Mouse (Mus musculus) heart, embryonic 13.5 days (tissue): ENCODE data around the gene A930002H24Rik. TPM values are rescaled to one million over a fixed set of nuclear protein-coding genes. Genes with fewer than 3 reads are reported as not detected.

Experiments
- ATAC-seq: fragments of 200-750 bp; cut with Nextera tagmentation; 2 replicates; pipeline ENCODE4 v1.8.0; 2017; ENCODE audit warnings: moderate TSS enrichment; ENCODE audit not compliant: insufficient number of reproducible peaks, low FRiP score, low TSS enrichment; ENCODE audit errors: extremely low read depth
- H3K27ac ChIP-seq: fragments of 300-500 bp; sonication (generic); replicated peaks from 2 replicates; pipeline ENCODE4 v1.5.1; 2015; ENCODE audit warnings: moderate library complexity, mild to moderate bottlenecking, inconsistent platforms
- H3K27me3 ChIP-seq: fragments of 300-500 bp; sonication (generic); replicated peaks from 2 replicates; pipeline ENCODE4 v1.6.1; 2015; ENCODE audit warnings: mild to moderate bottlenecking, inconsistent platforms
- H3K36me3 ChIP-seq: fragments of 300-500 bp; sonication (generic); 2 replicates; pipeline ENCODE4 v1.6.1; 2015; ENCODE audit warnings: mild to moderate bottlenecking, inconsistent platforms
- H3K4me1 ChIP-seq: fragments of 300-500 bp; sonication (generic); 2 replicates; pipeline ENCODE4 v1.6.1; 2015; ENCODE audit warnings: inconsistent platforms
- H3K4me2 ChIP-seq: fragments of 300-500 bp; sonication (generic); 2 replicates; pipeline ENCODE4 v1.6.1; 2015; ENCODE audit warnings: inconsistent platforms, mild to moderate bottlenecking, moderate library complexity
- H3K4me3 ChIP-seq: fragments of 300-500 bp; sonication (generic); 2 replicates; pipeline ENCODE4 v1.5.1; 2015; ENCODE audit warnings: moderate library complexity, mild to moderate bottlenecking, inconsistent platforms
- H3K9ac ChIP-seq: fragments of 300-500 bp; sonication (generic); 2 replicates; pipeline ENCODE4 v1.6.1; 2015; ENCODE audit warnings: inconsistent platforms, mild to moderate bottlenecking, moderate library complexity
- H3K9me3 ChIP-seq: fragments of 300-500 bp; sonication (generic); 2 replicates; pipeline ENCODE4 v1.6.1; 2016; ENCODE audit warnings: inconsistent platforms
- WGBS: fragments of 180-500 bp; shearing (Covaris S2); methylation state at CpG from one replicate; pipeline ENCODE4 v1.1.7; 2015; ENCODE audit warnings: mixed read lengths; 5-methylcytosine and 5-hydroxymethylcytosine counted together
- polyA plus RNA-seq: library from polyadenylated mRNA; unstranded; fragments of >200 nt; fragmentation: Nextera tagmentation; extraction: Ambion mirVana; gene quantifications from 2 replicates; pipeline ENCODE4 v1.2.1, GENCODE M21; 2015

Gene A930002H24Rik
- 2.0 and 2.9 TPM in 2 replicates for polyA plus RNA-seq

GRCm38 (mm10) chr17:63863647-63864149, at the start of gene A930002H24Rik:
TSS of gene A930002H24Rik (minus strand) at chr17:63863791.
- Histone ChIP-seq H3K9me3 (no peaks in the 10 kb centered on the region), H3K4me2 (peak within 1 kb of the TSS; percentile 95), H3K27ac (peak within 1 kb of the TSS; percentile 91), H3K36me3 (no peaks in the 10 kb centered on the region), H3K27me3 (no peaks in the 10 kb centered on the region), H3K9ac (peak within 1 kb of the TSS; percentile 95), H3K4me1 (peaks cover 34% of the 10 kb centered on the region), H3K4me3 (peak within 1 kb of the TSS; percentile 97)
- under 1% methylated on average over 55 of the region's 55 CpGs for WGBS
- peak; percentile 98 for ATAC-seq

GRCm38 (mm10) chr17:63909297-63909696, 45.7 kb upstream of the A930002H24Rik start:
- H3K9ac ChIP-seq: no peak overlapping the region
- peaks cover 12% of the 10 kb centered on the region for H3K36me3 ChIP-seq
- no peak overlapping the region for H3K4me2 ChIP-seq
- no peaks in the 10 kb centered on the region for H3K27me3 ChIP-seq
- peaks cover 10% of the 10 kb centered on the region; the same call in 1 of the 2 replicates for H3K9me3 ChIP-seq
- no peaks in the 10 kb centered on the region for H3K4me1 ChIP-seq
- ATAC-seq: no peak
- H3K4me3 ChIP-seq: no peak overlapping the region
- 85% methylated on average over 4 of the region's 4 CpGs for WGBS
- no peak overlapping the region for H3K27ac ChIP-seq

- 83% methylated on average over 7 of the region's 7 CpGs for WGBS
Measured at GRCm38 (mm10) chr17:63897050-63897449, 33.5 kb upstream of the A930002H24Rik start.

GRCm38 (mm10) chr17:63895829-63896228, 32.2 kb upstream of the A930002H24Rik start:
- no peak overlapping the region for H3K9ac ChIP-seq
- H3K4me2 ChIP-seq: no peak overlapping the region
- H3K36me3 ChIP-seq: peaks cover 16% of the 10 kb centered on the region; the same call in 1 of the 2 replicates
- ATAC-seq: no peak
- no peak overlapping the region for H3K27ac ChIP-seq
- H3K4me1 ChIP-seq: peaks cover 8% of the 10 kb centered on the region; the same call in 1 of the 2 replicates
- no peaks in the 10 kb centered on the region for H3K9me3 ChIP-seq
- H3K4me3 ChIP-seq: no peak overlapping the region
- no peaks in the 10 kb centered on the region for H3K27me3 ChIP-seq
- whole genome bisulfite sequencing: 56% methylated on average over 3 of the region's 3 CpGs

More at GRCm38 (mm10) chr17:63897050-63897449, 33.5 kb upstream of the A930002H24Rik start:
- Histone ChIP-seq H3K4me2 (no peak overlapping the region), H3K27me3 (no peaks in the 10 kb centered on the region), H3K9ac (no peak overlapping the region), H3K36me3 (peaks cover 19% of the 10 kb centered on the region; the same call in 1 of the 2 replicates), H3K27ac (no peak overlapping the region), H3K4me3 (no peak overlapping the region), H3K9me3 (no peaks in the 10 kb centered on the region), H3K4me1 (peaks cover 8% of the 10 kb centered on the region; the same call in 1 of the 2 replicates)
- no peak for ATAC-seq

- no peak overlapping the region for H3K27ac ChIP-seq
- 0 out of 2 replicates have a peak, but pooled peaks cover 2% of the 10 kb centered on the region for H3K36me3 ChIP-seq
- H3K27me3 ChIP-seq: no peaks in the 10 kb centered on the region
- no peak overlapping the region for H3K9ac ChIP-seq
- H3K9me3 ChIP-seq: no peaks in the 10 kb centered on the region
- no peak for ATAC-seq
- H3K4me2 ChIP-seq: no peak overlapping the region
- no peaks in the 10 kb centered on the region for H3K4me1 ChIP-seq
- H3K4me3 ChIP-seq: no peak overlapping the region
Measured at GRCm38 (mm10) chr17:63890611-63891010, 27.0 kb upstream of the A930002H24Rik start.

GRCm38 (mm10) chr17:63886988-63887387, 23.4 kb upstream of the A930002H24Rik start:
- 94% methylated on average over 2 of the region's 2 CpGs for WGBS
- Histone ChIP-seq H3K9ac (no peak overlapping the region), H3K4me3 (no peak overlapping the region), H3K4me2 (no peak overlapping the region), H3K4me1 (no peaks in the 10 kb centered on the region), H3K9me3 (no peaks in the 10 kb centered on the region), H3K27ac (no peak overlapping the region), H3K27me3 (no peaks in the 10 kb centered on the region), H3K36me3 (no peaks in the 10 kb centered on the region)
- ATAC-seq: no peak

- no peaks in the 10 kb centered on the region for H3K4me1 ChIP-seq
- WGBS: 64% methylated on average over 4 of the region's 4 CpGs
- no peak overlapping the region for H3K27ac ChIP-seq
- no peak overlapping the region for H3K9ac ChIP-seq
- H3K4me3 ChIP-seq: no peak overlapping the region
- no peaks in the 10 kb centered on the region for H3K27me3 ChIP-seq
- no peaks in the 10 kb centered on the region for H3K9me3 ChIP-seq
- H3K36me3 ChIP-seq: no peaks in the 10 kb centered on the region
- H3K4me2 ChIP-seq: no peak overlapping the region
- no peak for ATAC-seq
Measured at GRCm38 (mm10) chr17:63880009-63880408, 16.4 kb upstream of the A930002H24Rik start.

GRCm38 (mm10) chr17:63878889-63879288, 15.3 kb upstream of the A930002H24Rik start:
- Histone ChIP-seq H3K9ac (no peak overlapping the region), H3K4me1 (no peaks in the 10 kb centered on the region), H3K36me3 (no peaks in the 10 kb centered on the region), H3K4me2 (no peak overlapping the region), H3K27ac (no peak overlapping the region), H3K27me3 (no peaks in the 10 kb centered on the region), H3K4me3 (no peak overlapping the region), H3K9me3 (no peaks in the 10 kb centered on the region)
- no peak for ATAC-seq
- WGBS: 86% methylated on average over 4 of the region's 4 CpGs

GRCm38 (mm10) chr17:63871773-63872172, 8.2 kb upstream of the A930002H24Rik start:
- no peak for ATAC-seq
- 91% methylated on average over 7 of the region's 7 CpGs for WGBS
- Histone ChIP-seq H3K27me3 (no peaks in the 10 kb centered on the region), H3K4me1 (no peaks in the 10 kb centered on the region), H3K36me3 (no peaks in the 10 kb centered on the region), H3K9me3 (no peaks in the 10 kb centered on the region), H3K4me2 (no peak overlapping the region), H3K4me3 (no peak overlapping the region), H3K9ac (no peak overlapping the region), H3K27ac (no peak overlapping the region)

- ATAC-seq: peak; percentile 74
- Histone ChIP-seq H3K27ac (peak overlapping the region; percentile 77), H3K4me2 (peak overlapping the region; percentile 95), H3K9me3 (no peaks in the 10 kb centered on the region), H3K4me1 (peaks cover 34% of the 10 kb centered on the region), H3K36me3 (no peaks in the 10 kb centered on the region), H3K27me3 (no peaks in the 10 kb centered on the region), H3K9ac (peak overlapping the region; percentile 95), H3K4me3 (peak overlapping the region; percentile 97)
- WGBS: under 1% methylated on average over 42 of the region's 48 CpGs
Measured at GRCm38 (mm10) chr17:63864171-63864571, 580 bp upstream of the A930002H24Rik start.

GRCm38 (mm10) chr17:63863012-63863630, 470 bp downstream of the A930002H24Rik start, which contains the start of gene Fer:
TSS of gene Fer (plus strand) at chr17:63863062.
- peak; percentile 22; the same call in 1 of the 2 replicates for ATAC-seq
- Histone ChIP-seq H3K4me3 (peak within 1 kb of the TSS; percentile 97), H3K9ac (peak within 1 kb of the TSS; percentile 95), H3K36me3 (no peaks in the 10 kb centered on the region), H3K4me1 (peaks cover 34% of the 10 kb centered on the region), H3K9me3 (no peaks in the 10 kb centered on the region), H3K27ac (peak within 1 kb of the TSS; percentile 91), H3K4me2 (peak within 1 kb of the TSS; percentile 95), H3K27me3 (no peaks in the 10 kb centered on the region)
- under 1% methylated on average over 41 of the region's 41 CpGs for WGBS
